Mouse (Mus musculus) lung, postnatal 10 days (tissue): Measurements from ENCODE around the gene F3.

Experiments used
- DNase-seq: peaks from one replicate; pipeline ENCODE4 v3.0.0; 2021

The F3 gene

DNA sequence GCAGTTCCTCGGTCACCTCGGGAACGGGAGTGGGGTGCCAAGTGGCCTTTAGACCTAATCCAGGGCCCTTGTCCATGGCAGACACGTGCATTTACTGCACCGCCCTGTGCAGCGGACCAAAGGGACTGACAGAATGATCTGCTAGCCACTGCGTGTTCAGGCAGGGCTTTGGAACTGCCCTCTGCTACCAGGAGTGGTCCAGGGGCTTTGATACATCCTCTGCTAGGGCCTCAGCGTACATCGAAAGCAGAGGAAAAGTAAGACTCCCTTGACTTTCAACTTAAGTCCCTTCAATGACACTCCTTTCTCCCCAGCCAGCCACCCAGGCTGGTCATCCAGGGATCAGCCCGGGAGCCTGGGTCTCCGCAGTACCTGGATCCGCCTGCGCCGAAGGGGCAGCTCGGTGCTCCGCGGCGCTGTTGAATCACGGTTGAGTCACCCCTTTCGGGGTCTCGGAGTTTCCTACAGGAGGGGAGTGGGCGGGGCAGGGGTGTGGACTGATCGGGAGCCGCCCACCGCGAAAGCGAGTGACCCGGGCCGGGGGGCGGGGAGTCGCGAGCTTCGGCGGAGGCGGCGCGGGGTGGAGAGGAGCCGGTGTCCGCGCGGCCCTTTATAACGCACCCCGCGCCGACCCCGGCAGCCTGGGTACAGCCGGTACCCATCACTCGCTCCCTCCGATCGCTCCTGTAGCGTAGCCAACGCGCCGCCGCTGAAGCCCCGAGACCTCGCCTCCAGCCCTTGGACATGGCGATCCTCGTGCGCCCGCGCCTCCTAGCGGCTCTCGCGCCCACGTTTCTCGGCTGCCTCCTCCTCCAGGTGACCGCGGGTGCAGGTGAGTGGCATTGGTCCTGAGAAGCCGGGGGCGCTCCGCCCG, at the start of gene F3:
Gene F3, plus strand, starts transcription at position 567 of the 874 bp plus-strand sequence.
- DNase-seq, result peak; percentile 86

DNA sequence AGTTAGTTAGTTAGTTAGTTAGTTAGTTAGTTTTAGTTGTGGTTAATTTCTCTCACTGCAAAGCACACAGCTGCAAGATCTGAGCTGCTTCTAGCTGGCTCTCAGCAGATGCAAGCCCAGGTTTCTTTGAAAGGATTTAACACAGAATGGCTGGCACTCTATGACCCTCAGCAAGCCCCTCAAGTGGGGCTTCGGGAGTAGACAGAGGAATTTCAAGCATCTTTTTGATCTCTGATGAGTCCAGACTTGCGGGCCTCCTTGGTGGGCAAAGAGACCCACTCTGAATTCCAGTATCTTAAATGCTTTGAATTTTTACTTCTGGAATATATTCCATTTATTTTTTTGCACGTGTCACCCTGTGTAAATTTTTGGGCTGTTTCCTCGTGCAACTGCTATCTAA, 44.4 kb upstream of the F3 start:
- DNase-seq, result no peak

DNA sequence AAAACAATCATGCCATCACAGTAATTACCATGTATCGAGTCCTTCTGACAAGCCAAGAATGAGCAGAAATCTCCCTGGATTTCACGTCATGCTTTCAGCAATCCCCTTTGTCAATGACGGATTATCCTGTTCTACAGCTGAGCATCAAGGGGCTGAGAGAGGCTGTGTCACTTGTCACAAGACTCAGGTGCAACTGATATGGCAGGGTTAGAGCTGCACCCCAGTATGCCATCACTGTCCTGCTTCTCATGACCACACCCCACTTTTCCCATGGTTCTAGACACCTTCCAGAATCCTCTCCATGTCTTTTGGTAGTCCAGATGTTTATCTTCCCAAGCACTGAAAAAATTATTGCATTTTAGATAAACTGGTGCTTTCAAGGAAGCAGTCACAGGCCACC, 43.9 kb upstream of the F3 start:
- DNase-seq, result no peak

GRCm38 (mm10) chr3:121680187-121680586, 43.1 kb upstream of the F3 start:
- DNase-seq, result no peak

DNA sequence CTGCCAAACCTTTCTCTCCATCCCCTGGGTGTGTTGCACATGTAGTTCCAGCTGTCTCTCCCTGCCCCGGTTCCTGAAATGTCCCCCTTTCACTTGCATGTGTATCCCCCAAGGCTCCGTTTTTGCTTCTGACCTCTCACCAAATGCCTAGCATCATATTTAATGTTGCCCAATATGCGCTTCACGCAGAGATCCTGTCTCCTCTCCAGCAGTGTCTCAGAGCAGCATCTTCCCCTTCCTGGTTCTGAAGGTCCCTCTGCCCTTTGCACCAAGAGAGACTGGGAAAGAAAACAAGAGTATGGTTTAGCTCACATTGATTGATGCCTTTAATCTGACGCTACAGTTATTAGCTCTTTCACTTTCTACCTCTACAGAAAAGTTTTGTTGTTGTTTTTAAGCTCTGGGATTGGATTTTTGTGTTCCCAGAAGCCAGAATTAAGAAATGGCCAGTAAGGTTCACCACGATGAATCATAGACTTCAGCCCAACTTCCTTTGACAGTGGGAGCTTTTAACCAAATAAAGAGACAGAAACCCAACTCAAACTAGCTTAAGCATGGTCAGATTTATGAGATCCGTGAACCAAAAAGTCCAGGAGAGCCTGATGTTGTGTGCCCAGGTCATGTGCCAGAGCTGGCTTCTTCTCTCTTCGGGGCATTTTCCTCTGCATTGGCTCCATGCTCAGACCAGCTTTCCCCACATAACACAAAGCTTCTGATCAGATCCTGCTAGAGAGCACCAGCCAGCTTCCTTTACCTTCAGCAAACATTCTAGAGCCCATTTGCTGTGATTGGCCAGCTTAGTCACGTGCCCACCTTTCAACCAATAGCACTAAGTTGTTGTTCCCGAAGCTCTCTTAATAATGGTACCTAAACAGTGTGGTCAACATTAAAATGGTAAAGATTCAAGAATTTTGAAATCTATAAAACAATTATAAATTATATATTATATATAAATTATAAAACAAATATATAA, 40.6 kb upstream of the F3 start:
- no peak for DNase-seq

DNA sequence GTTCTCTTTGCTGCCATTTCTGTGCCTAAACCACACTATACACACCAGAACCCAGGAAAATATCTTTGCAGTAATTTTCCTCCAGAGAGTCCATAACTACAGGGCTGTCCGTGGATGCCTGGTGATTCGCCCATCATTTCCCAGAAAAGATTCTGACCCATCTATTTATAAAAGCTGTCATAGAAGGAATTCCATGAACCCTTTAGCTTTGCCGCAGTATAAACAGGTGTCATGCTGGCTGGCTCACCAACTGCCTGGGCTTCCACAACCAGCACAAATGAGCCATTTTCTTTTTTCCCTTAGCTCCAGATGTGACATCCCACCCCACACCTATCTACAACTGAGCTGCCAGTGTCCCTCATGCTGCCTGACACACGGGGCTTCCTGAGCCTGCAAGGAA, 38.8 kb upstream of the F3 start:
- DNase-seq, result no peak

DNA sequence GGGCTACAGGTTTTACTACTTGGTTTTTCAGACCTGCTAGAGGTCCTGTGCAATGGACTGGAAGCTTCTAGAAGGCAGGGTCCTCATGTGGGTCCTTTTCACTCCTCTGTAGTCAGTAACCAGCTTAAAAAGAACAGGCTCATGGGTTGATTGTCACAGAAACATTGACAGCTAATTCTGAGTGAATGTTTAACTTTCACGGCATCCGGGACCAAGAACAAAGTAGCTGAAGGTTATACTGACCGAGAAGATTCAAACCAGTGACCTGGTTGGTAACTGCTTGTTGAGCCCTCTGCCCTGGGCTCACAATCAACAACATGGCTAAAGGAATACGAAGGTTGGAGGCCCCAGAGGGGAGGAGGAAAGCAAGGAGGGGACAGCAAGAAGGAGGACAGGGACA, 38.4 kb upstream of the F3 start:
- DNase-seq, result no peak

GRCm38 (mm10) chr3:121685985-121686384, 37.4 kb upstream of the F3 start:
- no peak for DNase-seq

- DNase-seq, result no peak
Observed at GRCm38 (mm10) chr3:121686408-121686911, 36.9 kb upstream of the F3 start.

DNA sequence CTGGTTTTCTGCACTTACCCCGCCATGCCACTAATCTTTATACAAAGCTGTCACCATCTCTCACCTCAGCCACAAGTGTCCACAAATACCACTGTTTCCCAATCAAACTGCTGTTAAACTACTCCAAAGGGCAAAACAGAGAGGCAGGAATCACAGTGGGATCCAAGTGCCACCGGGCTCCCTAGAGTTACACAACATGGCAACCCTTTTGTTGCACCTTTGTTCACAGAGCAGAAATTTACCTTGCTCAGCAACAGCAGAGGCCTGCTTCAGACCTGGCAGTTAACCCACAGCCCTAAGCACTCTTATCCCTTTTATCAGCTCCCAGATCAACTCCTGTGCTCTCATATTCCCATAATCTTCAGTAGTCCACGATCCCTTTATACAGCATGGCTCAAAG, 35.6 kb upstream of the F3 start:
- DNase-seq, result no peak

DNA sequence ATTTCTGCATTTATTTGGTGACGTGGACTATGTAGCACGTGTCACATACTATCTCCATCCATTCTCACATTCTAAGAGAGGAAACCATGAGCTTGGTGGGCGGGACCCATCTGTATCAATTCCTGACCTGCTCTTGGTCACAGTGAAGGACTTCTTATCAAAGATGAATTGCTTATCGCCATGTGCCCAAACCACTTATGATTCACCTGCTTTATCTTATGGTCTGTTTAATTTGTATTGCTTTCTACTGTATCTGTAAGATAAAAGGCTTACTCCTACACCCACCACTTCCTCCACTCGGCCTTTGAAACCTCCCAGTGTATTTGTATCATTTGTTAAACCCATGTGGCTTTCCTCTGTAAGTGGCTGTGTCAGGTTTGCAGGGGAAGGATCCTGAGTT, 34.3 kb upstream of the F3 start:
- DNase-seq, result no peak

DNA sequence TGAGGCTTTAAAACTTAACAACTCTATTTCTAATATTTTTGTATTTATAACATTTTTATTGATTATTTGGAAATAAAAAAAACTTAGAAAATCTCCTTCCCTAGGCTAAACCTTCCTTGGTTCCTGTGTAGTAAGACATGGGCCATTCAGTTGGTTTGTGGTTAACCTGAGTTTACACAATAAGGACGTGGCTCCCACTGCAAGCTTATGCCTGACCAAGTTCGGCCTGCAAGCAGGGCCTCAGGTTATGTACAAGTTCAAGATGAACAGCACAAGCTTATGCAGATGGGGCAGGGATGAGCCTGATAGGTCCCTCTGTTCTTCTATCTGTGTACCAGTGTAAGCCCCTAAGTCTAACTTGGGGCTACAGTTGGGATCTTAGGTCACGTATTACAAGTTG, 33.6 kb upstream of the F3 start:
- no peak for DNase-seq

GRCm38 (mm10) chr3:121693001-121693730, 30.2 kb upstream of the F3 start:
- DNase-seq, result no peak

DNA sequence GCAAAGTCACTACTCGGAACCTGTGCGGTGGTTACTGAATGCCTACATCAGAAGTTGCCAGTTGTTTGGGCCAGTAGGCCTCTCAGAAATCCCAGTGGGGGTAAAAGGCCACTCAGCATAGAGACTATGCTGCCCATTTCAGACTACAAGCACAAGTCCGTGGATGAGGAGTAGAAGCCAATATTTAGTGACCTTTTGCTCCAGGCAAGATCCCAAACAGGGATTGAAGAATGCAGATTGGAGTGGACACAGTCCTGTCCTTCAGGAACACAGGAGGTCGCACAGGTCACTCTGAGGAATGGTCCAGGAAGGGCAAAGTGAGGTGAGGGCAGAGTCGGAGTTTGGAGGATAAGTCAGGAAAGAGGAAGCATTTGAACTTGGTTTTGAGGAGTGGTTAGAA, 29.6 kb upstream of the F3 start:
- DNase-seq, result no peak

GRCm38 (mm10) chr3:121697169-121697568, 26.2 kb upstream of the F3 start:
- peak; percentile 33 for DNase-seq

DNA sequence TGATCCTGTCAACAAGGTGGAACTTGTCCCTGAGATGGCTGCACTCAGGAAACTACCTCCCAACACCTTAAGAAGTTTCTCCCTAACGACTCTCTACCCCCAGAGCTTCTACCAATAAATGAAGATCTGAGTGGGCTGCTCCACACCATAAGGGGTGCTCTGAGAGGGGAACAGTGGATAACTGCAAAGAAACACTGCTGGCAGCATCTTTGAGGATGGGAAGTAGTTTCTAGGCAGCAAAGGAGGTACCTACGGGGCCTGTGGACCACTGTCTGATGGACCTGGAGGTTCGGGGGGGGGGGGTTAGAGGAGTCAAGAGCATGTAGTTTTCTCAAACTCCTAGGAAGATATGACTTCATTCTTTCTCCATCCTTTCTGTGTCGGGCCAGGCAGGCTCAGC, 23.9 kb upstream of the F3 start:
- DNase-seq, result no peak

DNA sequence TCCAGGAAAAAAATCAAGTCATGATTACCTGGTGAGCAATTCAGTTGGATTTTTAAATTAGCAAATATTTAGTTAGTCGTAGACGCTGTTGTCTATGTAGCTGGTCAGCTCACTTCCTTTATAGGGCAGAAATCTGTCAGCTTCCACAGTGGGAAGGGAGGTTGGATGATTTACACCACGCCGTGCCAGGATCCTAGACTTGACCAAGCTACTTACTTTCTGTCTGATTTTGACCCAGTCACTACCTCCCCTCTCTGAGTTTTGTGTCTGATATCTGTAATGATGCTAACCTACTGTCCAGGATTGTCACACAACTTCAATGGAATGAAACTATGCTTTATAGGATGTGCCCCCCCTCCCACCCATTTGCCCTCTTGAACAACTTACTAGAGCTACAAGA, 23.5 kb upstream of the F3 start:
- DNase-seq, result no peak

DNA sequence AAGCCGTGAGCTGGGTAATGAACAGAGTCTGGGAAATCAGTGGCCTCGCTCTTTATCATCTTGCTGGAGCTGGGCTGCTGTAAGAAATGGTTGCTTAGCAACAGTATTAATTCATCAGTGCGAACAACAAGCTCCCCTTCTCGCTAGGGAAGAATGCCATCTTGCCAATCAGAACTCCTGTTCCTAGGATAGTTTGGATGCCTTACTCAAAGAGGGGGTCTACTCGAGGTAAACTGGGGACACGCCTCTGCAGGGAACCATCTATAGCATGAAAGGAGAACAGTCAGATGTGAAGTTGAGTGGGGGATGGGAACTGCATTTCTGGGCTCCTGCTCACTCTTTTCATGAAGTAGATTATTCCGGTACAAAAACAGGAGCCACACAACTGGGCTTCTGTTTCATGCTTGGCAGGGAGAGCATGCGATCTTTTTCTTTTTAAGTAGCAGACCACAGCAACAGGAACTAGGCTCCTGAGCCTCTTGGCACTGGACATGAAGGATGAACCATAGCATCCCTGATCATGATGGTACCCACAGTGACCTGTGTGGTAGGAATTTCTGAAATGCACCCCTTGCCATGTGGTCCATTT, 22.9 kb upstream of the F3 start:
- no peak for DNase-seq

DNA sequence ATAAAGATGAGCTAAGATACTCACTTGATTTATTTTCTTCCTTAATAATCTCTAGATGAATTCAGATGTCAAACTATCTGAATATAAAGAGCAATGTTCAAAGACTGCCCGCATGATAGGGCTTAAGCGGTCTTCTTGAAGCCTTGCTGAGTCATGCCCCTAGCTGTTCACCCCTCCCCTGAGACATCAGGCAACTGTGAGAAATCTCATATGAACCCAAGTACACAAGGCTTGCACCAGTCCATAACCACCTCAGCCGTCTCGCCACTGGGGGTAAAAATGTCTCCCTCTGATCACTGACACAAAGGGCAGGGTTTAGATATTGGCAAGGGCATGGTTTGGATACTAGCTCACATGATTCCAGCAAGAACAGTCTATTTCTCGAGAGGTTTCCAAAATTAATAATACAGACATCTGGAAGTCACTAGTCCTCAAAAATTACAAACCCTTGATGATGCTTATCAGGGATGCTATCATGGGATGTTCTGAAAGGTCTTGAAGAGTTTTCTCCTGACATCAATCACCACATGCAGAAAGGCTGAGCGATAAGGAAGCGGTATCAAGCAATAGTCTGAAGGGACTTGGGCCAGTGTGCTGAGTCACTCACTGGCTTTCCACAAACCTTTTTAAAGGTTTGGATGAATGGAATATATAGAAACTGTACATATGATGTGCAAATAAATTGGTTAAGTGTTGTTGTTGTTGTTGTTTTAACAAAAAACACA, 20.0 kb upstream of the F3 start:
- DNase-seq, result no peak

DNA sequence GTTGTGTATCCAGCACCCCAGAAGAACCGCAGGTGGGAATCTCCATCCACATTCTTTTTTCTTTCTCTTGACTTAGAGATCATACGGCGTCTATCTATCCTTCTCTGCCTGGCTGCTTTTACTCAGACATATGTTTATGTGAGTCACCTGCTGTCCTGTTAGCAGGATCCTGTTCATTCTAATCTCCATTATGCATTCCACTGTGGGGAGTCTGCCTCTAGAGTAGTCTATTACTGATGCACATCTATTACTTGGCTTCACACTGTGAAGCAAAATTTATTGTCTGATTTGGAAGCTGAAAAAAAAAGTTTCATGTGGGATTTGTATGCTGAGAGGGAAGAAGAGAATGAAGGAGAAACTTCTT, 19.5 kb upstream of the F3 start:
- no peak for DNase-seq

DNA sequence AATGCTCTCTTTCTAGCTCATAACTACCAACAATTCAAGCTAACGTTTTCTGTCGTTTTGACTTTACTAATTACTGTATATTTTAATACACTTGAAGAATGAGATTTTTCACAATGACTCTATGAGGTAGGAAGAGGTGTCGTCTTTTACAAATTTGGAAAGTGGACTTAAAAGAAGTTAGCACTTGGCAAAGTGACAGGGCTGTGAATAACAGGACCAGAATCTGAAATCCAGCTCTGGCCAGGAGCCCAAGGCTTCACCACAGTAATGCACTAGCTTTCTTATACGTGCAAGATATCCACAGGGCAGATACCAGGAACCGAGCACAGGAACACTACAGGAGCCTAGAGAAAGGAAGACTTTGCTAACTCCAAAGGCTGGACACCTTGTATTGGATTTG, 17.2 kb upstream of the F3 start:
- no peak for DNase-seq

DNA sequence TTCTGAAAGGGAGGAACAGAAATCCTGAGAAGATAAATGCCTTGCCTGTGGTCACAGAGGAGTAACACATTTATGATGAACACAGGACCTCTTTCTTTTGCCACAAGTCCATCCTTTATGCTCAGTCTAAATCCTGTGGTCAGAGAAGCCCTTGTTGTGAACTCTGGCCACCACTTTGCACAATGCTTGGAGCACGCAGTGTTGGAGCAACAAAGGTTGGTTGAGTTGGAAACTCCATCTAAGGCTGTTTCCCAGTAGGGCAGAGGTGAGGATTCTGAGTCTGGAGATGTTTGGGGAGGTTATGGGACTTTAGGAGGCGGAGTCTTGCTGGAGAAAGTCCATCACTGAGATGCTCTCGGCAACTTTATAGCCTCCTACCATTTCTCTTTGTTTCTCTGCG, 16.2 kb upstream of the F3 start:
- DNase-seq, result no peak
